Mouse (Mus musculus): ENCODE measurements around the gene Klhl28. TPM values are rescaled to one million over a fixed set of nuclear protein-coding genes. Genes with fewer than 3 reads are reported as not detected.

Gene Klhl28
- 10 to 100 TPM; 20.0 to 24.8 (median 22.9) TPM for total RNA-seq (2022)

DNA sequence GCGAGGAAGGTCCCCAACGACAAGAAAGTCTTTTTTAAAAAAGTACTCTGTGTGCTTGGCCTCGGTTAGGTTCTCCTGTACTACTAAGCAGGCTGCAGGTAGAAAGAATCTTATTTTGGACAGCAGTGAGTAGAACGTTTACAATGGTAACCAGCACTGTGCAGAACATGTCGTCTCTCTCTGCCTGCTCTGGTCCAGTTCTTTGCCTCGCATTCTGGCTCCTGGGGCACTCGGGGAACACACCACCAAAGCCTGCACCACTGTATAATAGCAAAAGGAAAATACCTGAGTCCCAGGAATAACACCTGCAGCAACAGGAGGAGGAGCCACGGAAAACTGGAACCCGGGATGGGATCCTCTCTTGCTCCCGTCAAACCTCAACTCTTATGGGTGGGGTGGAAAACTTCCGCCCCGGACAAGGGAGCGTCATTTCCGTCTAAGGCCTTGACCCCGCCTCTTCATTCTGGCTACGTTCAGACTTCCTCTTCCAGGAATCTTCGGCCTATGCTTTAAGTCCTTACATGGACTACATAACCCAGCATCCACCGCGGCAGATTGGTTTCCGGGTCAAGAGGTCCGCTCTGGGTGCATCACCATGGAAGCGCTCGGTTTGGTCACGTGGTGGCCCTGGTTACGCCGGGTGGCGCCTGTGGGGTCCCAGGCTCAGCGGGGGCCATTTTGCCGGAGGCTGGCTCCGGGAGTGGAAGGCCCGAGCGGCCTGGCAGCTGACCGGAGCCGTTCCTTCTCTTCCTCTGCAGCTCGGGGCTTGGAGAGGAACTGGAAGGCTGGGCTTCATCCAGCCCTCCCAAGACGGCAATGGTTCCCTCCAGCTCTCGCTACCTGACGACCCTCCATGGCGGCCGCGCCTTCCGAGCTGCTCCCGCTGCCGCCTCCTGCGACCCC lies at the start of gene Klhl28, which contains the start of gene Togaram1:
Gene Klhl28 (minus strand): TSS at position 411 of the 903 bp plus-strand sequence.
Gene Togaram1 (plus strand): TSS at position 681 of the 903 bp plus-strand sequence.
- DNase-seq (ENCODE audit: low spot score in 2 of 2), result peak; percentile 99 to 100

DNA sequence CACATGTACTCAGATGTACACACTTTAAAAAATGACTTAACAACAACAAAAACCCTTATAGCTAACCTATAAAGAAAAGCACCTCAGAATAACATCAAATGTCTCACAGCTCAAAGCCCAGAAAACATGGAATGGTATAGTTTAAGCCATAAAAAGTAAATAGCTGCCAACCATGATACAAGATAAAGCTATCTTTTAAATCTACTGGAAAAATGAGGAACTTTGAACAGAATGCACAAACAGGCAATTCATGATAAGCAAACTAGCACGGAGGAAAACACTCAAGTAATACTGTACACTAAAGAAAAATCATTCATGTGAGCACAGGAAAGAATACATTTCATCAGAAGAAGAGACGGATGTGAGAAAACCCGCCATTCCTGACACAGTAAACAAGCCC lies 42.4 kb upstream of the Klhl28 start:
- DNase-seq (ENCODE audit: low spot score in 2 of 2), result no peak

DNA sequence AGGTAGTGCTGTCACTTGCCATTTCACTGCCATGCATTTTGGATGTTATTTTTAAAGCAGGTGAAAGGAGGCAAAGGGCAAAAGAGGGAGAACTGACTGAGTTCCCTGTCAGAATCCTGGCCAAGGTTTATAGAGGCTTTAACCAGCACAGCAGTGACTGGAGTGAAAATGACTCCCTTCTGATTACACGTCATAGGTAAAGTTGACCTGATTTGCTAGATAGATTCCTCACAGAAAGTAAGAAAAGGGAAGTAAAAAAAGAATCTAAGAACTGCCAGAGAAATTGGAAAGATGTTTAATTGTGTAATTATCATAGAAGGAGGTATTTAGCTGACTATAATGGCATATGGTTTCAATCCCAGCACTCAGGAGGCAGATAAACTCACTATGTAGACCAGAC lies 12.2 kb upstream of the Klhl28 start:
- no peak for DNase-seq (ENCODE audit: low spot score in 2 of 2)

DNA sequence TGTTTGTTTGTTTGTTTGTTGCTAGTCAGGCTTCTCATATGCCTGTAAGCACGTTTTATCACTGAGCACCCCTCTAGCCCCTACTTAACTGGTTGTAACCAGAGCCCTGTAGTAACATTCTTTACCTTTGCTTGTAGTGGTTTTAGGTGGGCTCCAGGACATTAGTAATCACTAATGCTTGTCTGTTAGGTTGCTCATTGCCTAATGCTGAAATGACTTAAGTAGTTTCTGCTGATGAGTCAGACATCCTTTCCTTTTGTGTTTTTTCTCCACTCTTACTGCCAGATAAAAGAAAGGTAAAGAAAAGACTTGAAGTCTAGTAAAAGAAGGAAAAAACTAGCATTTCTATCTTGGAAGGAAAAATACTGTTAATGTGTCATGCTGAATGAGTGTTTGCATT lies 10.9 kb upstream of the Klhl28 start:
- DNase-seq (ENCODE audit: low spot score in 2 of 2), result no peak

DNA sequence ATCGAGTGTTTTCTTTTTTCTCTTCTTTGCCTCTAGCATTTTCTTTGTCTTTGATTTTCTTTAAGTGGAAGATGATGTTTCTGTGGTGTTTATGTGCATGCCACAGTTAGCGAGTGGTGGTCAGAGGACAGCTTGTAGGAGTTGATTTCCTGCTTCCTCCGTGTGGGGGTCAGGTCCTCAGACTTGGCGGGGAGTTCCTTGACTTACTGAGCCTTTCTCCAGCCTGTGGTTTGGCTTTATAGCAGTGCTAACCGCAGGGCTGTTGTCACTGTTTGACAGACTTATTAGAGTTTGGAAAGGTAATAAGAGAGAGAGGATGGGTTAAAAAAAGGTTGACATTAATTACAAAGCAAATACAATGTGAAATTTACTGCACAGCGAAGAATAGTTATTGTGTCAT lies 10.2 kb upstream of the Klhl28 start:
- no peak for DNase-seq (ENCODE audit: low spot score in 2 of 2)

DNA sequence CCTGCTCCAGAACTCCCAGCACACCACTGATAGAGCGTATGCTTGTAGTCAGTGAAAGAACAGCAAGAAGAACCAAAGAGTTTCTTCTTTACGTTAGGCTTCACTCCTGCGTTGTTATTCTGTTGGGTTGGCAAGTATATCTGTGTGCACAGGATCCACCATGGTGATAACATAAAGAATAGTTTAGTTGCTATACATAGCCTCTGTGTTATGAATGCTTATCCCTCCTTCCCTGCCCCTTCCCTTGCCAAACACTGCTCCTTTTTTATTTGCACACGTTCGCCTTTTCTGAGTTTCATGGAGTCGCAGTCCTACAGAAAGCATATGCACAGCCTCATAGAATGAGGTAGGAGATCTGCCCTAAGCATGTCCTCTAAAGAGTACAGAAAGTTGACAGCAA lies 6.7 kb upstream of the Klhl28 start:
- DNase-seq (ENCODE audit: low spot score in 2 of 2), result no peak

DNA sequence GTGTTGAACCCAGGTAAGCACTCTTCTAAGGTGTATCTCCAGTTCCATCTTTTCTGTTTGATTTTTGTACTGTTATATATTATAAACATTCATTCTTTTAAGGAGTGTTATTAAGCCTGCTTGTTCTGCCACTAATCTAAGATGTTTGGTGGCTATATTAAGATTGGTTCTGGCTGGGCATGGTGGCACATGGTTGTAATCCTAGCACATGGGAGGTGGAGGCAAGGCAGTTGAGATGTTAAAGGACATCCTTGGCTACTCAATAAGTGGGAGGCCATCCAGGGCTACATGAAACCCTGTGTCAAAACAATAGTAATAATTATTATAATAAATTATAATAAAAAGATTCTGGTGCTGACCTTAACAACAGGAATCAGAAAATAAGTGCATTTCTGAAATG lies 6.1 kb upstream of the Klhl28 start:
- DNase-seq (ENCODE audit: low spot score in 2 of 2), result no peak

DNA sequence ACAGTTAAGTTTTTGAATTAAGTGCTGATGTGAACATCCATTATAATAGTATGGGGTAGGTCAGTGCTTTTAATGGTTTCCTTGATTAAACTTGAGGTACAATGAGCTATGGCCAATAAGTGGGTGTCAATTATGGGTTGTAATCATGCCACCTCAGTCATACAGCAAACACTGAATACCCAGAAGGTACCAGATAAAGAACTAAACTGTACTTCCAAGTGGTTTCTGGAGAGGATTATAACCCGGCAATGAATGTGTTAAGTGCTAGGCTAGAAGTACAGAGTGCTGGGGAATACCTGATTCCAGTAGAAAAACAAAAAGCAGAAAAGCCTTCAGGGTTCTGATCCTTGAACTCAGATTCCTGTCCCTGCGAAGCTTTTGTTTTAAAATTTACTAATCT lies 2.7 kb upstream of the Klhl28 start:
- DNase-seq (ENCODE audit: low spot score in 2 of 2), result no peak

DNA sequence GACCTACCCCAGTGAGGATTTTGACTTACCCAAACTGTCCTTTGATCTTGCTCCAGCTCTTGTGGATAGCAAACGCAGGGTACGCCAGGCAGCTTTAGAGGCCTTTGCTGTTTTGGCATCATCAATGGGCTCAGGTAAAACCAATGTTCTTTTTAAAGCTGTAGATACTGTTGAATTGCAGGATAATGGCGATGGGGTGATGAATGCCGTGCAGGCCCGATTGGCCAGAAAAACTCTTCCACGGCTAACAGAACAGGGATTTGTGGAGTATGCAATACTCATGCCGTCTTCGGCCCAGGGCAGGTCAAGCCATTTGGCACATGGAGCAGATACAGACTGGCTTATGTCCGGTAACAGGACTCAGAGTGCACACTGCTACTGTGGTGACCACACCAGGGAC lies 2.1 kb upstream of the Klhl28 start:
- no peak for DNase-seq (ENCODE audit: low spot score in 2 of 2)

DNA sequence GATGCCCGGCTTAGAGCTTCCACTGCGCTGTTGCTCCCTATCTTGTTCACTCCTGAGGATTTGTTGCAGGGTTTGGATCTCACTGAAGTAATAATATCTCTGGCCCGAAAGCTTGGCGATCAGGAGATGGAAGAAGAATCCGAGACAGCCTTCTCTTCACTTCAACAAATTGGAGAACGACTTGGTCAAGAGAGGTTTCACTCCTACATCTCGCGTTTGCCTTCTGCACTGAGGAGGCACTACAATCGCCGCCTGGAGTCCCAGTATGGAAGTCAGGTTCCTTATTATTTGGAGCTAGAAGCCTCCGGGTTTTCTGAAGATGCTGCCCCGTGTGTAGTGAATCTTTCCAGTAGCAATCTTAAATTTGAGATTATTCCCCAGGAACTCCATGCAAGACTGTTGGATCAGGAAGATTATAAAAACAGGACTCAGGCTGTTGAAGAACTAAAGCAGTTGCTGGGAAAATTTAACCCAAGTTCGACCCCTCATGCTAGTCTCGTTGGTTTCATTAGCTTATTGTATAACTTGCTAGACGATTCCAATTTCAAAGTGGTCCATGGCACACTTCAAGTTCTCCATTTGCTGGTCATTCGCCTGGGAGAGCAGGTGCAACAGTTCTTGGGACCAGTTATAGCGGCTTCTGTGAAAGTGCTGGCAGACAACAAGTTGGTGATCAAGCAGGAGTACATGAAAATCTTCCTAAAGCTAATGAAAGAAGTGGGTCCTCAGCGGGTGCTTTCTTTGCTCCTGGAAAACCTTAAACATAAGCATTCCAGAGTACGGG lies 1.5 kb upstream of the Klhl28 start:
- no peak for DNase-seq (ENCODE audit: low spot score in 2 of 2)

DNA sequence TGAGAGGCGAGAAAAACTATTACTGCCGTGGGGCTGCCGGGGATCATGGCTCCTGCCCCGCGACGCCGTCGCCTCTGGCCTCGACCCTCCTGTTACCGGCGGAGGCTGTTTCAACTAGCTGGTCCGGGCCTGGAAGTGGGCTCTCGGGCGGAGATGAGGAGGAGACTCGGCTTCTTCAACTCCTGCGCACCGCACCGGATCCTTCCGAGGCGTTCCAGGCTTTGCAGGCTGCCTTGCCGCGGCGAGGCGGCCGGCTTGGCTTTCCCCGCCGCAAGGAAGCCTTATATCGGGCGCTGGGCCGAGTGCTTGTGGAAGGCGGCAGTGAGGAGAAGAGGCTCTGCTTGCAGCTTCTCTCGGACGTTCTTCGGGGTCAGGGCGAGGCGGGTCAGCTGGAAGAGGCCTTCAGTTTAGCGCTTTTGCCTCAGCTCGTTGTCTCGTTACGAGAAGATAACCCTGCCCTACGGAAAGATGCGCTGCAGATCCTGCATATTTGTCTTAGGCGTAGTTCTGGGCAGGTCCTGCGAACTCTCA lies 832 bp upstream of the Klhl28 start:
- peak; percentile 23 to 41 for DNase-seq (ENCODE audit: low spot score in 2 of 2)

DNA sequence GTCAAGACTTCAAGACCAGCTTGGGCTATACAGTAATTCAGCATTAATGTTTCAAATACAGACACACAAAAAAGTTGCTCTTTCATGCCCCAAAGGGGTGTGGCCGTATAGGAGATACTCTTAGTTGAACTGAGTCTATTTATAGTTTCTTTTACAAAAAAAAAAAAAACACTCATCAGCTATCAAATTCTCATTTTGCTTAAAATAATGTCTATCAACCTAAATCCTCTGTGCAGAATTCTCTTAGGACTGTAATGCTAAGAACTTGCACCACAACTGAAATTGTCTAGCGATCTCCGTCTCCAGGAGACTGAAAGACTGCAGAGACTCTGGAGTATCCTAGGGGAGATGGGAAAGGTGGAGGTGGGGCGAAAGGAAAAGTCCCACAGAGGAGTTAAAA lies 774 bp downstream of the Klhl28 start:
- no peak for DNase-seq (ENCODE audit: low spot score in 2 of 2)

DNA sequence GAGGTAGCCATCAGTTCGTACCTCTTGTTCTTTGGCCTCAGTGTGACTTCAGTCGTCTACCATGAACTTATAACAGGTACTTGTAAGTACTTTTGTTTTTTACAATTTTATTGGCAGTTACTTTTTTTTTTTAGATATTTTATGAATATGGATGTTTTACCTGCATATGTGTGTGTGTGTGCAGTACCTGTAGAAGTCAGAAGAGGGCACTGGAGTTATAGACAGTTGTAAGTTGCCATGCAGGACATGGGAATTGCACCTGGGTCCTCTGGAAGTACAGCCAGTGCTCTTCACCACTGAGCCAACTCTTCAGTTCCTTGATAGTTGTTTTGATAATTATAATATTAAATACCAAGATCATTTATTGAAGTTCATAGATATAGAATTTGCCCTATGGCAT lies 27.8 kb downstream of the Klhl28 start:
- no peak for DNase-seq (ENCODE audit: low spot score in 2 of 2)

DNA sequence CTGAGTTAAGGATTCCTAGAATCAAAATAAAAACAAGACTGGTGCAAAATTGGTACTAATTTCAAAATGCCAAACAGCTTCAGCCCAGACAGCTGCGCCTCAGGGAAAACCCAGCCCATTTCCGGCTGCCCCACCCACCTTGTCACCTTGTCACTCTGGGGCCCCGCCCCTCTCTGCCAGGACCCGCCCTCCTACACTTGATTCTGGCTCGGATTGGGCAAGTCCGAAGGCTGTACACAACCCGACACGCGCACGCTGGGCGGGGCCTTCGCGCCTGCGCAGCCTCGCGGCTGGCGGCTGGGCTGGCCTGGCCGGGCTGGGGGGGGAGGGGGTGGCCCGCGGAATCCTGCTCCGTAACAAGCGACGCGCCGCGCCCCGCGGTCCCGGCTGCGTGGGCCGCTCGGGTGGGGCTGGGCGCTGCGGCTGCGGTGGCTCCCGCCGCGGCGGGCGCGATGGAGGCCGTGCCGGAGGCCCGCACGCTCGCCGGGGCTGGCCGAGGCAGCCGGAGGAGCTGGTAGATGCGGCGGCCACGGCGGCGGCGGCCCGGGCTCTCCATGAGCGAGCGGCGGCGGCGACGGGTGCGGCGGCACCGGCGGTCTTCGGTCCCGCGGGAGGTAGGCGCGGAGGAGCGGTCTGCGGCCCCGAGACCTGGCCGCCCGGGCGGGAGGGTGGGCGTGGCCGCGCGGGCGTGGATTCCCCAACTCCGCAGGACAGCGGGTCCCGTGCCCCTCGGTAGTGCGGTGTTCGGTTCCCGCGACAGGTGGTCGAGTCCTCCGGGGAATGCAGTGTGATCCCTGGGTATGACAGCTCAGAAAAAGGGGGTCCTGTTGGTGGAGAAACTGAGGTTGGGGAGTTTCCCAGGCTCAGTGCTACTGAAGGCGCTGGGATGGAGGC lies 47.5 kb downstream of the Klhl28 start, which contains the start of gene Gm527:
Gene Gm527 (plus strand): TSS at position 329 of the 894 bp plus-strand sequence.
- peak; percentile 92 to 93 for DNase-seq (ENCODE audit: low spot score in 2 of 2)

DNA sequence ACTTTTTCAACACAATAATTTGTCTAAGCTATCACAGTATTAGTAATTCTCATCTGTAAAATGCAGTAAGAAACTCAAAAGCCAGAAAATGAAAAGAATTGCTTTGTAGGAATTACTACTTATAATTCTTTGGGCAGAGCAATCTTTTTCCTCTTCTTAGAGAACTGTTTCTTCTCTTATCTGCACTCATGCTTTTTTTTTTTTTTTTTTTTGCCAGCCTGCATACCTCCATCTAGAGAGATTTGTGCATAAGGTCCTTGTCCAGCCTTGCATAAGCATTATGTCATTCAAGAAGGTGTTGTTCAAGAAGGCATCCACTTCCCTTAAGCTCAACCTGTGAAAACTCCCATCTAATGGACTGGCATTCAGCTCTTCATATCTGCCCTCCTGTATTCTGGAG lies 48.6 kb downstream of the Klhl28 start:
- DNase-seq (ENCODE audit: low spot score in 2 of 2), result no peak

DNA sequence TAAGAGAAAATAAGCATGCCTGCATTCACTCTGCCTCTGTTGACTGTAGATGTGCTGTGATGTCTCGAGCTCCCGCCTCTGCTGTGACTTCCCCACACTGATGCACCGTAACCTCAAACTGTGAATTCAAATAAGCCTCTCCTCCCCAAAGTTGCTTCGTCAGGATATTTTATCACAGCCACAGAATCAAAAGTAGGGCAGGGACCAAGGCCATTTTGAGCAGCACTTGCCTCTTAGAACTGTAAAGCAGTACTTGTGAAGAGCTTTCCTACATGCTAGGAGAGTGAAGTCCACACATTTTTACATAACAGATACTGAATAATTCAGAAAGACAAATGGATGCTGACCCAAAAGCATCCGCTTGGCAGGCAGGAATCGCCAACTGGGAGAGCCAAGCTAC lies 52.3 kb downstream of the Klhl28 start:
- DNase-seq (ENCODE audit: low spot score in 2 of 2), result no peak

DNA sequence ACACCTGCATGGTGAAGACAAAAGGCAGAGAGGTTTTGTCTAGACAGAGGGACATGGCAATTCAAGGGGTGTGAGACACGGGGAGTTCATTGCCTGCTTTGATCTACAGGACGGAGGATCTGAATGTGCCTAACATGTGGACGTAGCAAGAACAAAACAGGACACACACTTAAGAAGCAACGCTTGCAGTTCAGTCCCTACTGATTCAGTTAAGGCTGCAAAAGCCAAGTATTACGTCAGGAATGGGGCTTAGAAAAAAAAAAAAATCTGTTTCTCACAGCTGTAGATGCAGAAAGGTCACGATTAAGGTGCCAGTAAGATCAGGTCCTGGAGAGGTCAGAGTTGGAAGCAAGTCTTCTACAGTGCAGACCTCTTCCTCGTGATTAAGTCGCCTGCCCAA lies 62.1 kb downstream of the Klhl28 start:
- no peak for DNase-seq (ENCODE audit: low spot score in 2 of 2)

DNA sequence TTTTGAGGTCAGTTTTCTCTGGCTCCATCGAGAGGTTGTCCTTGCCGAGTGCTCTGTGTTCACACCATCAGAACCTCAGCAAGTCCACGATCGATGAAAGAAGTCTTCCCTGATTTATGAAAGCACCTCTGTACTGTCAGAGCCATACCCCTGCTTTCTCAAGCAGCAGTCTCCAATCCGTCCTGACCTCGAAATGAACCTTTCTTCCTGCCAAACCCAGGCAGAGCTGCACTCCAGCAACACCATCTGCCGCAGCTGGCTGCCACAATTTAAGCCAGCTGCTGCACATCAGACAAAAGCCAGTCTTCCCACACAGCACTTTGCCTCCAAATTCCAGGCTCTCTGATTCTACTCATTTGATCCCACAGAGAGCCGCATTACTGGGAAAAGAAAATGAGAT lies 62.8 kb downstream of the Klhl28 start:
- no peak for DNase-seq (ENCODE audit: low spot score in 2 of 2)

DNA sequence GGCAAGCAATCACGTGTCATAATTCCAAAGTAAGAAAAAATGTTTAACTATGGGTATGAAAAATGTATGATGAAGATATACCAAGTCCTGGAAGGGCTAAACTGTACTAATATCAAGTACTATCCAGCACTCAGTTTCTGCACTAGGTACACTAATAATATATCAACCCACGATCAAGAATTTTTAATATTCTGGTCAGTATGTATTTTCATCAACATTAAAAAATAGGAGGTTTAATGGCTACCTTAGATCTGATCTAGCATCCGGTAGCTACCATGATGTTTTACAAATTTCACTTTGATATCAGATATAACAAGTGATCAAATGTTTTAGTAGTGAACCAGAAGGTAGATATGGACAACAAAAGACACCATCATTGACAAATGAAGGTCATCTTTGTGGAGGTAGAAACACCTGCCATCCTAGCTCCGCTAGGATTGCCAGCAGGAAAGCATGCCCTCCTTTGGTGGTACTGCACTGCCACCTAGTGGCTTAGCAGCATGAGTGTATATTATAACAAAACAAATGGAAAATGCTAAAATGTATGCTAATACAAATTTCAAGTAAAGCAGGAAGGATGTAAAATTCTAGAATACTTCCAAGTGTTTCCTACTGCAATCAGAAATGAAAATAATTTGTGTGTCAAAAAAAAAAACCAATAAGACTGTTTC lies 68.1 kb downstream of the Klhl28 start:
- DNase-seq (ENCODE audit: low spot score in 2 of 2), result peak in 1 of 2 experiments; percentile 21

All from layer of hippocampus, adult 8-10 months (tissue).